8 mouse cellular contexts compared by ENCODE assay signal in the genomic region with DNA sequence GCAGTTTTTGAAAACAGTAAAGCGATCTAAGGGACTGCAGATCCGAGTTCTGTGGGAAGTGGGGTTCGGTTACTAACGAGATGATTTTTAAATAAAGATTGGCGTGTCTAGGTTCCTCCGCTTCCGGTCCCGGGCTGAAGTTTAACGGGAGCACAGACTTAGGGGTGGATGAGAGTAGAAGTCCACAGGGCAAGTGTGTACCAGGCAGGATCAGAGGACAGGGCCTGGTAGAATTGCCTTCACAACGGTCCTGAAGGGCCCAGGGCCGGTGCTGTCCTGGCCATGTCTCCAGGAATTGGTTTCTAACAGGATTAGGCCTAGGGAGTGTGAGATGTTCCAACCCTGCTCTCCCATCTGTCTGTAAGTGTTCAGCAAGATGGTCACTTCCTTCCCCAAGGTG. TPM values are rescaled to one million over a fixed set of nuclear protein-coding genes. Genes with fewer than 3 reads are reported as not detected.
A peak's percentile ranks its signal among the peaks of the same experiment; 100 is the strongest.
DNase-seq lines count a peak whose midpoint lies in the region; ATAC-seq lines count a peak whose summit lies in the region.

No protein-coding gene starts in this region.

- no peaks in the 10 kb centered on the region for H3K27me3 ChIP-seq in kidney, embryonic 15.5 days
- no peaks in the 10 kb centered on the region for H3K27me3 ChIP-seq in midbrain, embryonic 14.5 days (ENCODE audit: control insufficient read depth, insufficient read depth, low read length)

- H3K27ac ChIP-seq in kidney, embryonic 15.5 days = peak overlapping the region; percentile 96
- H3K27ac ChIP-seq in midbrain, embryonic 14.5 days (replicated peaks; ENCODE audit: low read depth, low read length) = peak overlapping the region; percentile 77

- peaks cover 32% of the 10 kb centered on the region for H3K4me1 ChIP-seq in kidney, embryonic 15.5 days
- H3K4me1 ChIP-seq in midbrain, embryonic 14.5 days (ENCODE audit: control insufficient read depth, insufficient read depth, low read length) = peaks cover 22% of the 10 kb centered on the region

- H3K36me3 ChIP-seq in kidney, embryonic 15.5 days = peaks cover 20% of the 10 kb centered on the region
- no peaks in the 10 kb centered on the region for H3K36me3 ChIP-seq in midbrain, embryonic 14.5 days (ENCODE audit: control insufficient read depth, insufficient read depth, low read length)

- peak; percentile 41 for ATAC-seq in kidney, embryonic 15.5 days (replicated peaks; ENCODE audit: low FRiP score)
- ATAC-seq in midbrain, embryonic 14.5 days (ENCODE audit: low FRiP score, low TSS enrichment) = 0 out of 2 replicates have a peak, but pooled peaks have one; percentile 1

- H3K4me2 ChIP-seq in kidney, embryonic 15.5 days = peak overlapping the region; percentile 82
- H3K4me2 ChIP-seq in midbrain, embryonic 14.5 days (ENCODE audit: low read length) = peak overlapping the region; percentile 88

- no peaks in the 10 kb centered on the region for H3K9me3 ChIP-seq in kidney, embryonic 15.5 days (replicated peaks)
- no peaks in the 10 kb centered on the region for H3K9me3 ChIP-seq in midbrain, embryonic 14.5 days (ENCODE audit: control insufficient read depth, low read length)

- peak; percentile 9 for DNase-seq in heart, adult 8-10 months (ENCODE audit: low spot score)
- DNase-seq in heart, adult 11 months = no peak
- DNase-seq in adrenal gland, postnatal 25 days = peak; percentile 8
- DNase-seq in heart, adult 9 months (ENCODE audit: low spot score in 2 of 2) = peak; percentile 8 to 23
- DNase-seq in midbrain, embryonic 14.5 days = peak; percentile 29
- DNase-seq in B cell, adult 2 months = no peak
- DNase-seq in layer of hippocampus, adult 8-10 months (ENCODE audit: low spot score in 2 of 2) = no peak

- peak overlapping the region; percentile 67 for H3K4me3 ChIP-seq in kidney, embryonic 15.5 days (replicated peaks)
- H3K4me3 ChIP-seq in midbrain, embryonic 14.5 days (replicated peaks; ENCODE audit: low read depth, low read length) = peak overlapping the region; percentile 59

- peak overlapping the region; percentile 64 for H3K9ac ChIP-seq in kidney, embryonic 15.5 days
- H3K9ac ChIP-seq in midbrain, embryonic 14.5 days (replicated peaks; ENCODE audit: low read length) = peak overlapping the region; percentile 70

- WGBS in kidney, embryonic 15.5 days = 1% methylated on average over 11 of the region's 11 CpGs
- WGBS in midbrain, embryonic 14.5 days = under 1% methylated on average over 11 of the region's 11 CpGs

RNA-seq across cellular contexts. Expression of a gene that starts 0.8 kb away (rescaled TPM):
- total RNA-seq in heart, adult 8-10 months (2022) = 1 to 10 TPM; 3.1 to 5.1 (median 4.0) TPM
- 6.6 and 6.8 TPM in 2 replicates for total RNA-seq in adrenal gland, postnatal 25 days (2021)
- 19.7 and 26.7 TPM in 2 replicates for polyA plus RNA-seq in kidney, embryonic 15.5 days (2015; fragmentation: Nextera tagmentation; extraction: Ambion mirVana)
- 4.8 and 7.9 TPM in 2 replicates for polyA plus RNA-seq in midbrain, embryonic 14.5 days (2014; fragmentation: Nextera tagmentation; extraction: Ambion mirVana)
- 10 to 100 TPM; 20.9 to 28.1 (median 25.1) TPM for total RNA-seq in layer of hippocampus, adult 8-10 months (2022)

RNA-seq across cellular contexts. Expression of a gene that starts 17.8 kb away (rescaled TPM):
- not detected for total RNA-seq in heart, adult 8-10 months (2022)
- total RNA-seq in adrenal gland, postnatal 25 days (2021) = not detected in 2 replicates
- 0.44 and 0.51 TPM in 2 replicates for polyA plus RNA-seq in kidney, embryonic 15.5 days (2015; fragmentation: Nextera tagmentation; extraction: Ambion mirVana)
- polyA plus RNA-seq in midbrain, embryonic 14.5 days (2014; fragmentation: Nextera tagmentation; extraction: Ambion mirVana) = not detected in 2 replicates
- total RNA-seq in layer of hippocampus, adult 8-10 months (2022) = under 1 TPM in 2 of 4 experiments, not detected in 2; 0.14 to 0.39 TPM

RNA-seq across cellular contexts. Expression of a gene that starts 54.5 kb away (rescaled TPM):
- 1 to 10 TPM; 5.2 to 6.7 (median 5.6) TPM for total RNA-seq in heart, adult 8-10 months (2022)
- 15.1 and 16.4 TPM in 2 replicates for total RNA-seq in adrenal gland, postnatal 25 days (2021)
- polyA plus RNA-seq in kidney, embryonic 15.5 days (2015; fragmentation: Nextera tagmentation; extraction: Ambion mirVana) = 29.0 and 31.6 TPM in 2 replicates
- polyA plus RNA-seq in midbrain, embryonic 14.5 days (2014; fragmentation: Nextera tagmentation; extraction: Ambion mirVana) = 22.2 and 26.2 TPM in 2 replicates
- 10 to 100 TPM; 13.3 to 19.1 (median 14.7) TPM for total RNA-seq in layer of hippocampus, adult 8-10 months (2022)

Comparison
In these comparisons a context has a peak if more than half of its experiments do, and no peak if none do; other contexts are left out.
1. DNase-seq: peak in heart, adult 8-10 months (single experiment), adrenal gland, postnatal 25 days (single experiment), heart, adult 9 months (2 of 2) and midbrain, embryonic 14.5 days (single experiment); none in heart, adult 11 months (single experiment), B cell, adult 2 months (0 of 2) and layer of hippocampus, adult 8-10 months (0 of 2).